Mouse (Mus musculus): ENCODE measurements at regions not wholly inside any gene's neighbourhood (a gene's known extent, or its start where the extent isn't known, plus 50 kb on each side); places are given as distances from the start of the nearest gene placed in this dataset.

DNA sequence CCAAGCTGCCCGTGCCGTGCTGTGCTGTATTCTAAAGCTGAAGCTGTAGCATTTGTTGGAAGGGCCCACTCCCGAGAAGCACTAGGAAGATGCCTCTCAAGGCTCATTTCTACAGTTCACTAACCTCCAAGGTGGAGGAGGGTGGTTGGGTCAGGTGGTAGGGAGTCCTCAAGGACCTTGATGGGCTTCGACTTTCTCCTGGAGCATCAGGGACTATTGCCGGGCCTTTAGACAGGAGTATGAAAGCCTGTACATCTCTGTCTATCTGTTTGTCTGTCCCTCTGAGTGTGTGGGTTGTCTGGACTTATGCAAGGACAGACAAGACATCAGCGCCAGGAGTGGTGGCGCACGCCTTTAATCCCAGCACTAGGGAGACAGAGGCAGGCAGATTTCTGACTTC, 189.7 kb downstream of the Plpp3 start:
- H3K27me3 ChIP-seq (ENCODE audit: control insufficient read depth, insufficient read depth, low read length, poor library complexity, severe bottlenecking): no peaks in the 10 kb centered on the region
- no peak for TF ChIP-seq EP300 (IDR thresholded peaks at IDR 0.05; ENCODE audit: insufficient read depth, low read depth, low read length)
- H3K9ac ChIP-seq (ENCODE audit: low read depth, poor library complexity, severe bottlenecking): no peak overlapping the region
- H3K4me1 ChIP-seq (ENCODE audit: control insufficient read depth, insufficient read depth, low read length): no peaks in the 10 kb centered on the region
- H3K9me3 ChIP-seq (replicated peaks; ENCODE audit: control insufficient read depth, insufficient read depth, low read length, poor library complexity, severe bottlenecking): no peaks in the 10 kb centered on the region
- no peaks in the 10 kb centered on the region for H3K36me3 ChIP-seq (ENCODE audit: control insufficient read depth, insufficient read depth, low read length, poor library complexity, severe bottlenecking)
- H3K27ac ChIP-seq (ENCODE audit: insufficient read depth, low read length): no peak overlapping the region
- H3K4me3 ChIP-seq (ENCODE audit: low read depth, low read length): no peak overlapping the region

GRCm38 (mm10) chr4:105347911-105348310, 190.8 kb downstream of the Plpp3 start:
- Histone ChIP-seq H3K4me3 (ENCODE audit: low read depth, low read length) (no peak overlapping the region), H3K36me3 (ENCODE audit: control insufficient read depth, insufficient read depth, low read length, poor library complexity, severe bottlenecking) (no peaks in the 10 kb centered on the region), H3K9me3 (replicated peaks; ENCODE audit: control insufficient read depth, insufficient read depth, low read length, poor library complexity, severe bottlenecking) (no peaks in the 10 kb centered on the region), H3K9ac (ENCODE audit: low read depth, poor library complexity, severe bottlenecking) (no peak overlapping the region), H3K27ac (ENCODE audit: insufficient read depth, low read length) (no peak overlapping the region), H3K4me1 (ENCODE audit: control insufficient read depth, insufficient read depth, low read length) (no peaks in the 10 kb centered on the region), H3K27me3 (ENCODE audit: control insufficient read depth, insufficient read depth, low read length, poor library complexity, severe bottlenecking) (no peaks in the 10 kb centered on the region)
- TF ChIP-seq EP300 (IDR thresholded peaks at IDR 0.05; ENCODE audit: insufficient read depth, low read depth, low read length) (no peak), POLR2A (IDR thresholded peaks at IDR 0.05; ENCODE audit: insufficient read depth, low read length) (no peak), CTCF (IDR thresholded peaks at IDR 0.05; ENCODE audit: low read depth, low read length) (no peak)

GRCm38 (mm10) chr4:105349316-105350207, 192.4 kb downstream of the Plpp3 start:
- Histone ChIP-seq H3K36me3 (ENCODE audit: control insufficient read depth, insufficient read depth, low read length, poor library complexity, severe bottlenecking) (no peaks in the 10 kb centered on the region), H3K4me1 (ENCODE audit: control insufficient read depth, insufficient read depth, low read length) (no peaks in the 10 kb centered on the region), H3K27ac (ENCODE audit: insufficient read depth, low read length) (no peak overlapping the region), H3K9me3 (replicated peaks; ENCODE audit: control insufficient read depth, insufficient read depth, low read length, poor library complexity, severe bottlenecking) (no peaks in the 10 kb centered on the region), H3K9ac (ENCODE audit: low read depth, poor library complexity, severe bottlenecking) (no peak overlapping the region), H3K4me3 (ENCODE audit: low read depth, low read length) (no peak overlapping the region), H3K27me3 (ENCODE audit: control insufficient read depth, insufficient read depth, low read length, poor library complexity, severe bottlenecking) (no peaks in the 10 kb centered on the region)
- TF ChIP-seq EP300 (IDR thresholded peaks at IDR 0.05; ENCODE audit: insufficient read depth, low read depth, low read length) (no peak), CTCF (IDR thresholded peaks at IDR 0.05; ENCODE audit: low read depth, low read length) (no peak), POLR2A (IDR thresholded peaks at IDR 0.05; ENCODE audit: insufficient read depth, low read length) (no peak)

DNA sequence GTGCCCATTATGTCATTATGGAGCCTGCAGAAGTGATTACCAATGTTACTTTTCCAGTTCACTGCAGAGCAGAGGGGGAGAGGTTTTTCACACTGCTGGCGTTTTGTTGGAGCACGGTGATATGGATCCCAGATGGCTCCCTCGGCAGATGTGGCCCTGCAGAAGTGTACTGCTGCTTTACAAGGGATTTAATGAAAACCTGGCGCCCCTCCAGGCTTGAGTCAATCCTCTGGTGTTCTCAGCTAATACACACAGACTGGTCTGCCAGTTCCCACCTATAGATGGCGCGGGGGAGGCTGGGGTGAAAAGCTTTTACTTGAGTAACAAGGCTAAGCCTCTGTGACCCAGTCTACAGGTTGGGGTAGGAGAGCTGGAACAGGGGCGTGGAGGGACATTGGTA, 195.2 kb downstream of the Plpp3 start:
- H3K27ac ChIP-seq (ENCODE audit: insufficient read depth, low read length): no peak overlapping the region
- H3K4me1 ChIP-seq (ENCODE audit: control insufficient read depth, insufficient read depth, low read length): no peaks in the 10 kb centered on the region

DNA sequence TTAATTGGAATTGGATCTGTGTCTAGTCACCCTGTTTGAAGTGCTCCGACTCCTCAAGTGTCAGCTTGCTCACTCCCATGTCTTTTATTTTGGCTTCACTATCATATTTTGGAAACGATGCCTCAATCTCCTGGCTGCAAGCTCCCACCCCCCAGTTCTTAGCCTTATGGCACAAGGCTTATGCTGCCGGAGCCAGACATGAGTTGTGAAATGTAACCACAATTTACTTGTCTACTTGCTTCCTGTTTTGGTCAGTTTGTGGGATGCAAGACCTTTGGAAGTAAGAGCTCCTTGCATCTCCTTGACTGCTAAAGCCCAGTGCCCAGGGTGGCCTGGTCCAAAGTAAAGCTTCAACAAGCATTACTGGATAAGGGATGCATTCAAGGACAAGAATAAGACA, 195.8 kb downstream of the Plpp3 start:
- H3K27me3 ChIP-seq (ENCODE audit: control insufficient read depth, insufficient read depth, low read length, poor library complexity, severe bottlenecking): no peaks in the 10 kb centered on the region
- no peaks in the 10 kb centered on the region for H3K4me1 ChIP-seq (ENCODE audit: control insufficient read depth, insufficient read depth, low read length)
- no peak overlapping the region for H3K9ac ChIP-seq (ENCODE audit: low read depth, poor library complexity, severe bottlenecking)
- TF ChIP-seq EP300 (IDR thresholded peaks at IDR 0.05; ENCODE audit: insufficient read depth, low read depth, low read length): no peak
- no peak for TF ChIP-seq CTCF (IDR thresholded peaks at IDR 0.05; ENCODE audit: low read depth, low read length)
- TF ChIP-seq POLR2A (IDR thresholded peaks at IDR 0.05; ENCODE audit: insufficient read depth, low read length): no peak
- no peaks in the 10 kb centered on the region for H3K9me3 ChIP-seq (replicated peaks; ENCODE audit: control insufficient read depth, insufficient read depth, low read length, poor library complexity, severe bottlenecking)
- no peaks in the 10 kb centered on the region for H3K36me3 ChIP-seq (ENCODE audit: control insufficient read depth, insufficient read depth, low read length, poor library complexity, severe bottlenecking)
- H3K27ac ChIP-seq (ENCODE audit: insufficient read depth, low read length): no peak overlapping the region
- no peak overlapping the region for H3K4me3 ChIP-seq (ENCODE audit: low read depth, low read length)

More for the DNA sequence above, 195.2 kb downstream of the Plpp3 start:
- Histone ChIP-seq H3K27me3 (ENCODE audit: control insufficient read depth, insufficient read depth, low read length, poor library complexity, severe bottlenecking) (no peaks in the 10 kb centered on the region), H3K9me3 (replicated peaks; ENCODE audit: control insufficient read depth, insufficient read depth, low read length, poor library complexity, severe bottlenecking) (no peaks in the 10 kb centered on the region), H3K9ac (ENCODE audit: low read depth, poor library complexity, severe bottlenecking) (no peak overlapping the region), H3K4me3 (ENCODE audit: low read depth, low read length) (no peak overlapping the region), H3K36me3 (ENCODE audit: control insufficient read depth, insufficient read depth, low read length, poor library complexity, severe bottlenecking) (no peaks in the 10 kb centered on the region)
- TF ChIP-seq POLR2A (IDR thresholded peaks at IDR 0.05; ENCODE audit: insufficient read depth, low read length) (no peak), CTCF (IDR thresholded peaks at IDR 0.05; ENCODE audit: low read depth, low read length) (no peak), EP300 (IDR thresholded peaks at IDR 0.05; ENCODE audit: insufficient read depth, low read depth, low read length) (no peak)

- no peaks in the 10 kb centered on the region for H3K36me3 ChIP-seq (ENCODE audit: control insufficient read depth, insufficient read depth, low read length, poor library complexity, severe bottlenecking)
- H3K4me1 ChIP-seq (ENCODE audit: control insufficient read depth, insufficient read depth, low read length): no peaks in the 10 kb centered on the region
- H3K9ac ChIP-seq (ENCODE audit: low read depth, poor library complexity, severe bottlenecking): no peak overlapping the region
- H3K27ac ChIP-seq (ENCODE audit: insufficient read depth, low read length): no peak overlapping the region
- H3K27me3 ChIP-seq (ENCODE audit: control insufficient read depth, insufficient read depth, low read length, poor library complexity, severe bottlenecking): no peaks in the 10 kb centered on the region
- TF ChIP-seq CTCF (IDR thresholded peaks at IDR 0.05; ENCODE audit: low read depth, low read length) (no peak), POLR2A (IDR thresholded peaks at IDR 0.05; ENCODE audit: insufficient read depth, low read length) (no peak), EP300 (IDR thresholded peaks at IDR 0.05; ENCODE audit: insufficient read depth, low read depth, low read length) (no peak)
- no peak overlapping the region for H3K4me3 ChIP-seq (ENCODE audit: low read depth, low read length)
- H3K9me3 ChIP-seq (replicated peaks; ENCODE audit: control insufficient read depth, insufficient read depth, low read length, poor library complexity, severe bottlenecking): no peaks in the 10 kb centered on the region
Measured at GRCm38 (mm10) chr4:105354097-105354496, 196.9 kb downstream of the Plpp3 start.

All from ES-Bruce4 (cell line).